Mouse (Mus musculus) lung, adult 2 months (tissue): ENCODE measurements around the gene Ipo9. TPM values are rescaled to one million over a fixed set of nuclear protein-coding genes. Genes with fewer than 3 reads are reported as not detected.

Experiments used
- DNase-seq: peaks from one replicate; pipeline ENCODE4 v3.0.0; 2022
- H3K4me1 ChIP-seq: fragments of 200-500 bp; 2 replicates; pipeline ENCODE4 v1.6.1; 2011; ENCODE audit warnings: low read length; ENCODE audit not compliant: control insufficient read depth, insufficient read depth
- H3K4me3 ChIP-seq: fragments of 200-500 bp; replicated peaks from 2 replicates; pipeline ENCODE3; 2011; ENCODE audit warnings: low read depth, mild to moderate bottlenecking, control low read depth, low read length; ENCODE audit errors: extremely low read depth
- CTCF ChIP-seq: fragments of 200-500 bp; IDR thresholded peaks from 2 replicates; pipeline ENCODE4 v1.5.1; 2011; ENCODE audit warnings: mild to moderate bottlenecking, low read length, control low read depth; ENCODE audit not compliant: insufficient read depth
- POLR2A ChIP-seq: fragments of 200-500 bp; IDR thresholded peaks from 2 replicates; pipeline ENCODE4 v1.6.1; 2011; ENCODE audit warnings: low read depth, mild to moderate bottlenecking, control low read depth, low read length, borderline replicate concordance; ENCODE audit errors: extremely low read depth
- whole genome bisulfite sequencing: fragments of 180-500 bp; shearing (Covaris S2); methylation state at CpG from one replicate; pipeline ENCODE4 v1.1.7; 2018; 5-methylcytosine and 5-hydroxymethylcytosine counted together
- polyA plus RNA-seq: library from polyadenylated mRNA; depleted of rRNA; stranded (reverse); fragments of >200 nt; gene quantifications from 2 replicates; pipeline ENCODE4 v1.2.3, GENCODE M21; 2012

The Ipo9 gene
- polyA plus RNA-seq, 1 experiment: 68.2 TPM

- WGBS: 74% methylated on average over 6 of the region's 6 CpGs
- no peak for DNase-seq
- Histone ChIP-seq H3K4me3 (no peak overlapping the region), H3K4me1 (no peaks in the 10 kb centered on the region)
- TF ChIP-seq CTCF: no peak
- TF ChIP-seq POLR2A: no peak
Observed at GRCm38 (mm10) chr1:135440986-135441385, 10.7 kb upstream of the Ipo9 start.

DNA sequence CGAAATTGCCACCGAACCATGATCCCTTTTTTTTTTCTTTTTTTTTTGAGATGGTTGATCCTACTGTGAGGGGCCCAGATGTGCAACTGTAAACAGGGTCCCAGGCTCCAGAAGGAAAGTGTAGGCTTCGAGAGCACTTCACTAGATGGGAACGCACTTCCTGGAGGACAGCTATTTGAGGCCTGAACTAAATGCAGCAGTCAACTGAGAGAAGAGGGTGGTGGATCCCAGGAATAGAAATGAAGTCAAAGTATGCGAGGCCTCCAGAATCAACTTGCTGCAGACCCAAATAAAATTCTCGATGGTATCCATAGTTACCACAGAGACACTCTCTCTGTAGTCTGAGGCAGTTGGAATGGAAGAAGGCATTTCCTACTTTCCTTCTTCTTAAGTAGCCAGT, 8.5 kb upstream of the Ipo9 start:
- no peak for TF ChIP-seq POLR2A
- TF ChIP-seq CTCF: no peak
- H3K4me3 ChIP-seq: no peak overlapping the region
- WGBS: 86% methylated on average over 6 of the region's 6 CpGs
- H3K4me1 ChIP-seq: no peaks in the 10 kb centered on the region
- no peak for DNase-seq

DNA sequence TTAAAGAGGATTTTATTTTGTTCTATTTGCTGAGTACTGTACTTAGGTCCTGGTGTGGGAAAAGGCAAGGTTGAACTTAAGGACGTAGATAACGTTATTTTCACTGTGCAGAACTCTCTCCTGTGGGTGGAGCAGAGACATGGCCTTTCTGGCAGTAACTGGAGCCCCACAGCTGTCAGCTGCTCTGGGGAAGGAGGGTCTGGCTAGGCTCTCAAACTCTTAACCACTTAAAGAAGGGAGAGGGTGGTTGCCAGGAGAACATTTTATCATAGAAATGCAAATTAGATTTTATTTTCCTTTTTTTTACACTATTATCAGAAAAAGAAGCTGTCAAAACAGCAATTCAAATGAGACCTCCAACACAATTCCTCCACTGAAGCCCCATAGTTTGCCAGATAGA, 5.5 kb upstream of the Ipo9 start:
- peaks cover under 1% of the 10 kb centered on the region; the same call in 1 of the 2 replicates for H3K4me1 ChIP-seq
- WGBS: 21% methylated on average over 2 of the region's 2 CpGs
- DNase-seq: no peak

GRCm38 (mm10) chr1:135430669-135431017, 344 bp upstream of the Ipo9 start:
- peaks cover 3% of the 10 kb centered on the region for H3K4me1 ChIP-seq
- H3K4me3 ChIP-seq: peak overlapping the region; percentile 63
- TF ChIP-seq CTCF (no peak), POLR2A (no peak)
- 1% methylated on average over 14 of the region's 14 CpGs for WGBS
- no peak for DNase-seq

More for the DNA sequence above, 5.5 kb upstream of the Ipo9 start:
- no peak for TF ChIP-seq POLR2A
- TF ChIP-seq CTCF: no peak
- H3K4me3 ChIP-seq: no peak overlapping the region

DNA sequence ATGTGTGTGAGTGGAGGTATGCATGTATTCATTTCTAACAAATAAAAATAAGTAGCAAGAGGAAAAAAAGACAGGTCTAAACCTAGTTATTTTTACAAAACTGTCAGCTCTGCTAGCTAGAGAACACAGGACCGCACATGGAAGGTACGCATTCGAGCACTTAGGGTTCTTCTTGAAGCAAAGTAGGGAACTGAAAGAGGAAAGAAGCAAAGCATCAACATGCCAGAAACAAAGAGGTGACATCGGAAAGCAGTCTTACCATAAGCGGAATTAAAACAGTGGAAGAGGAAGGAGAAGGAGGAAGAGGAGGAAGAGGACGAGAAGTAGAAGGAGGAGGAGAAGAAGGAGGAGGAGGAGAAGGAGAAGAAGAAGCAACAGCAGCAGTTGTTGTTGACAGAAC, 2.9 kb downstream of the Ipo9 start:
- DNase-seq: no peak
- Histone ChIP-seq H3K4me1 (peaks cover 3% of the 10 kb centered on the region), H3K4me3 (no peak overlapping the region)
- WGBS: 67% methylated on average over 6 of the region's 6 CpGs
- TF ChIP-seq CTCF: no peak
- no peak for TF ChIP-seq POLR2A

- WGBS: 89% methylated on average over 10 of the region's 10 CpGs
- H3K4me3 ChIP-seq: no peak overlapping the region
- DNase-seq: no peak
- TF ChIP-seq CTCF: no peak
- no peak for TF ChIP-seq POLR2A
- H3K4me1 ChIP-seq: peaks cover 3% of the 10 kb centered on the region
Observed at GRCm38 (mm10) chr1:135426645-135427044, 3.7 kb downstream of the Ipo9 start.

- no peak for TF ChIP-seq POLR2A
- no peak for TF ChIP-seq CTCF
- DNase-seq: no peak
- Histone ChIP-seq H3K4me1 (no peaks in the 10 kb centered on the region), H3K4me3 (no peak overlapping the region)
- 88% methylated on average over 6 of the region's 6 CpGs for WGBS
Observed at GRCm38 (mm10) chr1:135422772-135423171, 7.5 kb downstream of the Ipo9 start.

GRCm38 (mm10) chr1:135413996-135414395, 16.3 kb downstream of the Ipo9 start:
- TF ChIP-seq CTCF (no peak), POLR2A (no peak)
- H3K4me1 ChIP-seq: peaks cover 11% of the 10 kb centered on the region
- no peak overlapping the region for H3K4me3 ChIP-seq
- no peak for DNase-seq

GRCm38 (mm10) chr1:135412130-135412529, 18.2 kb downstream of the Ipo9 start:
- Histone ChIP-seq H3K4me1 (peaks cover 11% of the 10 kb centered on the region), H3K4me3 (no peak overlapping the region)
- 78% methylated on average over 4 of the region's 4 CpGs for whole genome bisulfite sequencing
- no peak for TF ChIP-seq CTCF
- no peak for TF ChIP-seq POLR2A
- DNase-seq: no peak

DNA sequence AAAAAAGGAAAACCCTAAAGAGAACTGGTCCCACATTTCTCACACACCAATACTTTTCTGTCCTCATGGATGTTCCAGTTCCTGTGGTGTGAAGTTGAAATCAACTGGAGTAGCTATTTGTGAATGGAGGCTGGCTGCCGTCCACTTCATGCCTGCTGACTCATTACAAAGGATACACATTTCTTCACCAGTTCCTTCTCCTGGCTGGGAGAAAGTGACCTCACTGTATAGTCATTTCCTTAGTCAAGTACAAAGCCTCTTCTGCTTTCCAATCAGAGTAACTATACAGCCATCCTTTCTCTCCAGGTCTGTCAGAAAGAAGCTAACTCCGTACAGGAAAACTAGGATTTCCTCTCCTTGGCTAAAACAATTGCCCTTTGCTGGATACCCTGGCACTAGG, 19.3 kb downstream of the Ipo9 start:
- no peak for TF ChIP-seq POLR2A
- no peak for TF ChIP-seq CTCF
- peak; percentile 25 for DNase-seq
- WGBS: 7% methylated on average over 2 of the region's 2 CpGs
- Histone ChIP-seq H3K4me3 (no peak overlapping the region), H3K4me1 (peaks cover 11% of the 10 kb centered on the region)
